Mouse (Mus musculus) MEL (cell line): Measurements from ENCODE around the gene Creb5.

Source experiments
- CTCF ChIP-seq, 3 experiments: IDR thresholded peaks in 2 of 3; conservative IDR thresholded peaks in 1 of 3; 2 replicates each; pipeline ENCODE4 v1.5.1; 2011 to 2012; ENCODE audit warnings: low read length in 3 of 3, low read depth in 2 of 3, mild to moderate bottlenecking in 2 of 3, improper control_type of control experiment in 1 of 3, inconsistent platforms in 1 of 3, mixed read lengths in 1 of 3, moderate library complexity in 1 of 3; ENCODE audit not compliant: control insufficient read depth in 1 of 3, insufficient read depth in 1 of 3, poor library complexity in 1 of 3, severe bottlenecking in 1 of 3
- E2F4 ChIP-seq: IDR thresholded peaks from 2 replicates; pipeline ENCODE4 v1.6.1; 2011; ENCODE audit warnings: low read depth, low read length, improper control_type of control experiment, borderline replicate concordance
- JUND ChIP-seq: IDR thresholded peaks from 2 replicates; pipeline ENCODE4 v1.6.1; 2011; ENCODE audit warnings: low read depth, mild to moderate bottlenecking, improper control_type of control experiment, low read length
- KAT2A ChIP-seq: conservative IDR thresholded peaks from 2 replicates; pipeline ENCODE4 v1.6.1; 2012; ENCODE audit warnings: low read depth, low read length, improper control_type of control experiment, inconsistent platforms
- MAX ChIP-seq: IDR thresholded peaks from 2 replicates; pipeline ENCODE4 v1.6.1; 2011; ENCODE audit warnings: low read length, improper control_type of control experiment
- POLR2A ChIP-seq, 2 experiments: IDR thresholded peaks; 2 replicates each; pipeline ENCODE4 v1.6.1; 2011 to 2012; ENCODE audit warnings: low read length in 2 of 2, mild to moderate bottlenecking in 2 of 2, control low read depth in 1 of 2, improper control_type of control experiment in 1 of 2, low read depth in 1 of 2, moderate library complexity in 1 of 2; ENCODE audit not compliant: control insufficient read depth in 1 of 2, insufficient read depth in 1 of 2, poor library complexity in 1 of 2
- TCF12 ChIP-seq: IDR thresholded peaks from 2 replicates; pipeline ENCODE4 v1.6.1; 2014; ENCODE audit warnings: low read depth, mild to moderate bottlenecking, inconsistent platforms, low read length, improper control_type of control experiment, moderate library complexity
- USF2 ChIP-seq, 2 experiments: IDR thresholded peaks; 2 replicates each; pipeline ENCODE4 v1.6.1; 2011 to 2012; ENCODE audit warnings: improper control_type of control experiment in 2 of 2, low read length in 2 of 2, borderline replicate concordance in 1 of 2, inconsistent platforms in 1 of 2, low read depth in 1 of 2, mild to moderate bottlenecking in 1 of 2; ENCODE audit not compliant: insufficient read depth in 1 of 2
- ZNF384 ChIP-seq: IDR thresholded peaks from 2 replicates; pipeline ENCODE4 v1.6.1; 2012; ENCODE audit warnings: low read depth, mild to moderate bottlenecking, inconsistent platforms, low read length, improper control_type of control experiment

DNA sequence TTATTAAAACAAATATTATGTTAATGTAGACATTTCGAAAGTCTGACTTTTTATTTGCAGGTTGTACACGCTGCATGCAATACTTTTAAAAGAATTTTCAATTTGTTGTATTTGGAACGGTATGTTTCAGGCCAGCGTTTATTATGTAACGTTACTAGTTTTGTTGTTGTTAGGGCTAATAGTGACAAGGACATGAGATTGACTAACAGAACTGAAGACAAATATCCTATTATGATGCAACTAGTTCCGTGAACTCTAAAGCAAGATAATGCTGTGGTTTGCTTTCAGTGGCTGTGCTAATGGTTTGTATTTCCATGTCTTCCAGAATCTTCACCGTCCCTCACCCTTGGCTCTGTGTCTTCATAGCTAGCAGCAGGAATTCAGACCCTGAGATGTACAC, 357.9 kb downstream of the Creb5 start:
- TF ChIP-seq POLR2A (IDR thresholded peaks at IDR 0.05; ENCODE audit: control insufficient read depth in 1 of 2, insufficient read depth in 1 of 2, low read depth in 1 of 2, low read length in 2 of 2, poor library complexity in 1 of 2) (no peak), JUND (no peak), CTCF (IDR thresholded peaks at IDR 0.05 in 2 of 3, conservative IDR thresholded peaks at IDR 0.05 in 1 of 3; ENCODE audit: control insufficient read depth in 1 of 3, insufficient read depth in 1 of 3, low read depth in 2 of 3, low read length in 3 of 3, poor library complexity in 1 of 3, severe bottlenecking in 1 of 3) (no peak), E2F4 (no peak), TCF12 (no peak), ZNF384 (no peak), USF2 (IDR thresholded peaks at IDR 0.05; ENCODE audit: borderline replicate concordance in 1 of 2, insufficient read depth in 1 of 2, low read depth in 1 of 2, low read length in 2 of 2) (no peak), KAT2A (no peak), MAX (no peak)
